Mouse (Mus musculus) CH12.LX (cell line): Measurements from ENCODE around the gene 4930438A08Rik.

Source experiments
- CTCF ChIP-seq, 2 experiments: IDR thresholded peaks in 1 of 2; conservative IDR thresholded peaks in 1 of 2; 2 replicates each; pipeline ENCODE4 v1.5.1; 2011 to 2012; ENCODE audit warnings: low read depth in 2 of 2, low read length in 2 of 2, improper control_type of control experiment in 1 of 2, inconsistent platforms in 1 of 2, mild to moderate bottlenecking in 1 of 2, moderate library complexity in 1 of 2
- EP300 ChIP-seq: IDR thresholded peaks from 2 replicates; pipeline ENCODE4 v1.6.1; 2011; ENCODE audit warnings: low read length, improper control_type of control experiment
- ETS1 ChIP-seq: conservative IDR thresholded peaks from 2 replicates; pipeline ENCODE4 v1.6.1; 2012; ENCODE audit warnings: low read depth, mild to moderate bottlenecking, inconsistent platforms, low read length, improper control_type of control experiment, moderate library complexity
- IRF4 ChIP-seq: IDR thresholded peaks from 2 replicates; pipeline ENCODE4 v1.6.1; 2014; ENCODE audit warnings: low read depth, mild to moderate bottlenecking, inconsistent platforms, low read length, improper control_type of control experiment
- KAT2A ChIP-seq: IDR thresholded peaks from 2 replicates; pipeline ENCODE4 v1.6.1; 2012; ENCODE audit warnings: low read length, improper control_type of control experiment, inconsistent platforms; ENCODE audit not compliant: insufficient replicate concordance
- MAZ ChIP-seq: IDR thresholded peaks from 2 replicates; pipeline ENCODE4 v1.6.1; 2012; ENCODE audit warnings: low read depth, mild to moderate bottlenecking, inconsistent platforms, low read length, improper control_type of control experiment, moderate library complexity
- MYC ChIP-seq: IDR thresholded peaks from 2 replicates; pipeline ENCODE4 v1.6.1; 2011; ENCODE audit warnings: low read depth, mild to moderate bottlenecking, improper control_type of control experiment, low read length
- POLR2A ChIP-seq: IDR thresholded peaks from 2 replicates; pipeline ENCODE4 v1.6.1; 2011; ENCODE audit warnings: low read depth, mild to moderate bottlenecking, improper control_type of control experiment, low read length
- UBTF ChIP-seq: IDR thresholded peaks from 2 replicates; pipeline ENCODE4 v1.6.1; 2012; ENCODE audit warnings: low read depth, mild to moderate bottlenecking, inconsistent platforms, low read length, improper control_type of control experiment, moderate library complexity
- USF1 ChIP-seq: IDR thresholded peaks from 2 replicates; pipeline ENCODE4 v1.6.1; 2014; ENCODE audit warnings: low read depth, mild to moderate bottlenecking, inconsistent platforms, low read length, improper control_type of control experiment
- ZKSCAN1 ChIP-seq: IDR thresholded peaks from 2 replicates; pipeline ENCODE4 v1.6.1; 2012; ENCODE audit warnings: low read depth, inconsistent platforms, low read length, improper control_type of control experiment, borderline replicate concordance

GRCm38 (mm10) chr11:58275756-58276155 lies 1.2 kb downstream of the 4930438A08Rik start:
- TF ChIP-seq EP300 (no peak), USF1 (no peak), CTCF (conservative IDR thresholded peaks at IDR 0.05 in 1 of 2, IDR thresholded peaks at IDR 0.05 in 1 of 2; ENCODE audit: low read depth in 2 of 2, low read length in 2 of 2) (no peak), POLR2A (no peak), ZKSCAN1 (no peak), UBTF (no peak), MYC (no peak), KAT2A (no peak), IRF4 (no peak), ETS1 (no peak), MAZ (no peak)
